18 mouse cellular contexts compared by ENCODE assay signal in genomic region chr8:116721451-116721850, GRCm38 (mm10).
"Had no signal": no experiment of that assay in that cellular context is flagged by ENCODE, and none has a peak within 500 bp of the region (broad histone marks: within the 10 kb centered on the region; RNA-seq: fewer than 3 reads in every experiment).

No protein-coding gene starts in this region.

- H3K27me3 ChIP-seq: kidney, embryonic 15.5 days; liver, embryonic 13.5 days; megakaryocyte, embryonic 14.5 days; neural tube, embryonic 12.5 days; neural tube, embryonic 15.5 days had no signal

- H3K36me3 ChIP-seq: kidney, embryonic 15.5 days; midbrain, embryonic 10.5 days; neural tube, embryonic 12.5 days had no signal

- H3K9ac ChIP-seq: kidney, embryonic 15.5 days; liver, embryonic 13.5 days; neural tube, embryonic 12.5 days; neural tube, embryonic 15.5 days had no signal

- H3K27ac ChIP-seq: kidney, embryonic 15.5 days; left cerebral cortex, adult 2 months; liver, embryonic 13.5 days; midbrain, embryonic 10.5 days; neural tube, embryonic 12.5 days; neural tube, embryonic 15.5 days; stomach, postnatal 0 days had no signal

- H3K4me1 ChIP-seq: kidney, embryonic 15.5 days; liver, embryonic 13.5 days; megakaryocyte, embryonic 14.5 days; midbrain, embryonic 10.5 days; neural tube, embryonic 12.5 days; neural tube, embryonic 15.5 days had no signal

- H3K4me3 ChIP-seq: kidney, embryonic 15.5 days; left cerebral cortex, adult 2 months; liver, embryonic 13.5 days; megakaryocyte, embryonic 14.5 days; midbrain, embryonic 10.5 days; neural tube, embryonic 12.5 days; neural tube, embryonic 15.5 days had no signal

- DNase-seq: kidney, adult 11 months; kidney, adult 8-10 months; kidney, postnatal 10 days; kidney, postnatal 36 days; layer of hippocampus, postnatal 36 days; liver, embryonic 13.5 days; lung, adult 2 months; lung, postnatal 36 days; midbrain, embryonic 14.5 days; right cerebral cortex, adult 18-20 months; right cerebral cortex, postnatal 14 days had no signal

- H3K4me2 ChIP-seq: kidney, embryonic 15.5 days; liver, embryonic 13.5 days; neural tube, embryonic 12.5 days; neural tube, embryonic 15.5 days had no signal
